Mouse (Mus musculus) ovary, postnatal 36 days (tissue): ENCODE measurements at regions not wholly inside any gene's neighbourhood (a gene's known extent, or its start where the extent isn't known, plus 50 kb on each side); places are given as distances from the start of the nearest gene placed in this dataset.
"Not testable (repeated sequence)": the region's sequence is repeated elsewhere in the genome, so short reads cannot be mapped to it uniquely, and the experiment has no call there.

Source experiments
- DNase-seq: peaks from one replicate; pipeline ENCODE4 v3.0.0; 2022; ENCODE audit warnings: low spot score, mixed read lengths

DNA sequence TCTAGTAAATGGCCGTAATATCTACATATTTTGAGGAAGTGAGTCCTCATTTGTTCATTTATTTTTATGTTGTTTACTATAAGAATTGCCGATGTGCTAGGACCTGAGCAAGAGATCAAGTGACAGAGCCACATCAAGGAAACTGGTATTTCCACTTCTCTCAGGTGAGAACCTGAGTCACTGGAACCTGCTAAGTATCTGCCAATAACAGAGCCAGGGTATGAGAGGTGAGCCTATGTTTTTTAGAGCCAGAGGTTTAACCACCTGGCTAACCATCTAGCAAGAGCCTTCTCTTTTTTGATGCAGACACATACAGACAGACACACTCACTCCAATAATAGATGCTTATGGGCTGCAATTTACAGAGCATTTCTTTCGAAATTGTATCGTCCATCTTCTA is 101.2 kb upstream of the Fam78b start:
- DNase-seq = no peak

DNA sequence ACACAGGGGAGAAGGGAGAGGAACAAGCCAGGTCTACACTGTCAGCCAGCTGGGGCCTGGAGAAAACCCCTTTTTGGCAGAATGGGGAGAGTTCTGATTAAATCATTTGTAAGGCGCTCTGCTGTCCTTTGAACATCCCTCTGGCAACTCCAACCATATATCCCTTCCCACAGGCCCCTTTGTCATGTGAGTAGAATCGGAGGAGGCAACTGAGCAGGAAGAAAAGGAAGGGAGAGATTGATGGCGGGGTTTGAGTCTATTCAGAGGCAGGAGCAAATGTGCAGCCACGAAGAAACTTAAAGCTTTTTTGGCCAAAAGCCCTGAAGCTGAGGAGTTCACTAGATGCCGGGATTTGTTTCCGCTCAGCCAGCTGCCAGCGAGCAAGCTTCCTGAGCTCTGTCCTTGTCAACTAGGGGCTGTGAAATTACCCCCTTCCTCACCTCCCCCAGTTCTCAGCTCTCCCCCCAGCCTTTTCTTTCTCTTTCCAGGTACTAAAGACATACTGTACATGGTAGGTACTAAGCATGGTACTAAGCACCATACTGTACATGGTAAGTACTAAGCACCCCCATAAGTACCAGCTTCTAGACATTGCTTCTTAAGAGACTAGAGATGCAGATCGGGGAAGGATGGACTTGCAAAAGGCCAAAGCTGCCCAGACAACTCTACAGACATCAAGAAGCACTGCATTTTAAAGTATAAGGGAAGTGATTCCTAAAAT is 100.6 kb upstream of the Fam78b start:
- DNase-seq = no peak

DNA sequence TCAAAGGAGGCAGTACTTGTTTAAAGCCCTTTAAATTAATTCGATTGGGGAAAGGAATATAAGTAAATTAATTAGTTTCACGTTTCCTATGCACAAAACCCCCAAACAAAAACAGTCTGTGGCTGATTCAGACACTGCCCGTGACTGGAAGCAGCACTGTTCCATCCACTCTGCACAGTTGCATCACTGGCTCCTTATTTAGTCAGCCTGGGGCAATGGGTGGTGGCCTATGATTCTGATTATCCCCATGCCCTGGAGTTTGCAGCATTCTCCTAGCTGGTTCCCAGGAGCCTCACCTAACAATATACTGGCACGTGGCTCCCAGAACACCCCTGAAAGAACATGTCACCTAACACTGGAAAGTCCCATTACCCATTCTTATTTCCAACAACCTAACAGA is 99.6 kb upstream of the Fam78b start:
- no peak for DNase-seq

DNA sequence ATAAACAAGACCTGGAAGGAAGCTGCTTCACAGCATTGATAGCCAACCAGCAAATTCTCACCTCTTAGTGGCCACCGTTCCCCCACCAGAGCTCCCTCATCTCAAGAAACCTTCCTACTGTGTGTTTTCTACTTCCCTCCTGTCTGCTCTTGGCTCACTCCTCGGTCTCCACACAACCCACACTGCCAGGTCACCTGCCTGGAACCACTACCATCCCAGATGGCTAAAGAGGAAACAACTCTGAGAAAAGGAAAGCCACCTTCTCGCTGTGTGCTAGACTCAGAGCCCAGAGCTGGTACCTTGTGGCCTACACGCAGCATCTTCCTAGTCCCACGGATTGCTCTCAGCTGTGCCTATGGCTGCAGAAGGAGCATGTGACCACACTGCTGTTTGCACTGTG is 97.8 kb upstream of the Fam78b start:
- no peak for DNase-seq

DNA sequence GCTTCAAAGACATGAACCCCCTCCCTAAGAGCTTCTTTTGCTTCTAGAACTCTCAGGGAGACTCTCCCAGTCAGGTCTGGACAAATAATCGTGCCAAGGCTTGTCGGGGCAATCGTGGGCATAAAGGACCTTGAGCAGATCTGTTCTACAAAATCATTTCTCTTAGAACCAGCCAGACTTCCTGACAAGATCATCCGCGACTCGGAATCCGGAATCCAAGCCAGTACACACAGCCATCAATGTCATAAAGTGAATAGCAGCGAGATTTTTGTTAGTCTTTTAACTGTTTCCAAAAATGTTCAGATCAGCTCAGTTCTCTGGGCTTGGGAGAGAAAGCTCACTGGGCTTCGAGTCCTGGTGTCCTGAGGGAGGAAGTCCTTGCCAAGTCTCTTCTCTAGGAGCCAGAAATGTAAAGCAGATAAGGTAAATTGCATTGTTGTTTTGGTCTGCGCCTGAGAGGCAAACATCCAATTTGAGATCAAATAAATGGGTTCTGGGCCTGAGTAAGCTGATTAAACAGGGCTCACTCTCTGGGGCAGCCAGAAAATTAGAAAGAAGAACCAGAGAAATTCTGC is 92.9 kb upstream of the Fam78b start:
- no peak for DNase-seq

DNA sequence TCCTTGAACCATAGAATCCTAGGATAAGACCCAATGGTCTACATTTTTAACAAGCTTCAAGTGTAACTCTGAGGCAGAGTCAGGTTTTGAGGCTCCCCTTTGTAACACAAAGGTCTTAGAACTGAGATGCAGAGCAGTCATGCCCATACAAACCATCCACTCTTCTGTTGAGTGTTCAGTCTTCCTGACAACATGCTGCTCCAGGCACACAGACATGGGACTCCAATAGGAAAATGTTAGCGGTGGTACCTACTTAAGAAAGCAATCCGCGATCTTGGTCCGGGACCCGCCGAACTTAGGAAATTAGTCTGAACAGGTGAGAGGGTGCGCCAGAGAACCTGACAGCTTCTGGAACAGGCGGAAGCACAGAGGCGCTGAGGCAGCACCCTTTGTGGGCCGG is 89.0 kb upstream of the Fam78b start:
- DNase-seq = not testable (repeated sequence)

DNA sequence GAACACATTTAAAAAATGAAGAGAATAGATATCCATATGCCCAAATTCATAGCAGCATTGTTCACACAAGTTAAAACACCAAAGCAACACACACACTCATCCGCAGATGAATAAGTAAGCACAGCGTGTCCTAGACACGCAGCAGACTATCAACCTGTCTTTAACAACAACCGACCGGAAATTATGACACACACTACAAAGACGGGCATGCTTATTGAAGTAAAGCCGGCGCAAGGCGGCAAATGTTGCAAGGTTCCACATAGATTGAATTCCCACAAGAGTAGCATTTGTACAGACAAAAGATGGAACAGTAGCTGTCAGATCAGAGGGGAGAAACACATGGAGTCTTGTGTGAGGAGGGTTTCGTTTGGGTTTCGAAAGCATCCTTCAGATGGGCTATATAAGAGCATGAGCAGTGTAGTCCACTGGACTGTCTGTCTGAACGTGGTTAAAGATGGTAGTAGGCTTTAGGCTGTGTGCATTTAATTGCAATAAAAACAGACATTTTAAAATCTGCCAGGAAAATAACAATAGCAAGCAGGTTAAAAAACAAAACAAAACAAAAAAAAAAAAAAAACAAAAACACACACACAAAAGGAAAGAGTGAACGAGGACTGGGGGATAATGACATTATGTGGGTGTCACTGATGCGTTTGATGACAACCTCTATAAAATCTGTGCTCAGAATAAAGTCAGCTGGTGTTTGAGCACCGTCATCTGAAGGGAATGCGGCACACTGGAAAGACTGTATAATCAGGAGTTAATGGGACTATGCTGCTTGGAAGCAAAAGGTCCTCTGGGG is 78.1 kb upstream of the Fam78b start:
- DNase-seq = no peak

DNA sequence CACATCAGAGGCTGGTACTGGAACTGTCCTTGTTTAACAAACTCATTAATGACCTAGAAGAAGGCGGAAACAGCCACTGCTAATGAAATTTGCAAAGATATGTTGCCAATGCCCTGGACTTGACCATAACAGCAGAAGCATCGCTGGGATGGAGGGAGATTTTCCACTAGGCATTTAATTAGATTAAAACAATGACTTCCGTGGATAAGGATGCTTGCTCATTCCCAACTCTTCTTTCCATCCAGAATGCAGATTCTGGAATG is 77.6 kb upstream of the Fam78b start:
- DNase-seq = no peak

DNA sequence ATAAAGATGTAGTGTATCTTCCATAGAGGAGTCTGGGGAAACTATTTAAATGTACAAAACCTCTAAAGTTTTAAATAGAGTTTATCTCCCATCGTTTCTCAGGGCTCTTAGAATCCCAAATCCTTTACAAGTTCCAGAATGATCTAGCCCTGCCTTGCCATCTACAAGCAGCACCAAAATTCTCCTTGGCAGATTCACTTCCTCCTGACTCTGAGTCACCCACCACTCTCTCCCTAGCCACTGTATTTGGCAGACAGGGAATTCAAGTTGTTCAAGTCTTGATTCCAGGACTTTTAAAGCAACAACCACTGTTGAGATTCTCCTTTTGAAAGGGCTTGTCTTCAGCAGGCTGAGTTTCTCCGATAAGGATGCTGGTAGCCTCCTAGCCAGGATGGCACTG is 77.1 kb upstream of the Fam78b start:
- no peak for DNase-seq

DNA sequence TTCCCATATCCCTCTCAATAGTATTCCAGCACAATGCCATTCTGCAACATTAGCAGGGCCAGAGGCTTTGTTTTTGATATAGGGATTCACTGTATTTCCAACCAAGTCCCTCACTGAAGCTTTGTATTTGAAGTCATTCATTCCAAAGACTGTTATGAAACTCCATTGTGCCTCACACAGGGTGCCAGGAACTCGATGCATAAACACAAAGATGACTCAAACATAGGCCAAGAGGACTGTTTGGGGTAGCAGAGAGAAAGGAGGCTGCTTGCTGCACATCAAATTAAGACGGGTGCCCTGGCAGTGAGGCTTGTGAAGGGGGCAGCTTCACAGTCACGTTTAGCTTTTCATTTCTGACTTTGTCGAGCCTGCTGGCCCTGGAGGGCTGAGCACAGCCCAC is 75.1 kb upstream of the Fam78b start:
- DNase-seq = no peak

DNA sequence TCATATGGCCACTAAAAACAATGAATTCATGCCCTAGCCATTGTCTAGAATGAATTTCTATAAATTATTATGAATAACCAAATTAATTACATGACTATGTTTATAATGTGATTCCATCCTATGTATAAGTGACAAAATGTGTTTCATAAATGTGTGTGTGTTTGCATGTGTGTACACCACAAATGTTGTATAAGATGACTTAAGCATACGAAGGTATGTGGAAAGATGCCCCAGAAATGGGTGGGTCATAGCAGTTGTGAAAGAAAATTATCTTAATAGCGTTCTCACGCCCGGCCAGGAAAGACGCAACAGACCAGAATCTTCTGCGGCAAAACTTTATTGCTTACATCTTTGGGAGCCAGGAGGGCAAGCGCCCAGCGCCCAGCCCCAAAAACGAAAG is 61.5 kb upstream of the Fam78b start:
- DNase-seq = not testable (repeated sequence)

DNA sequence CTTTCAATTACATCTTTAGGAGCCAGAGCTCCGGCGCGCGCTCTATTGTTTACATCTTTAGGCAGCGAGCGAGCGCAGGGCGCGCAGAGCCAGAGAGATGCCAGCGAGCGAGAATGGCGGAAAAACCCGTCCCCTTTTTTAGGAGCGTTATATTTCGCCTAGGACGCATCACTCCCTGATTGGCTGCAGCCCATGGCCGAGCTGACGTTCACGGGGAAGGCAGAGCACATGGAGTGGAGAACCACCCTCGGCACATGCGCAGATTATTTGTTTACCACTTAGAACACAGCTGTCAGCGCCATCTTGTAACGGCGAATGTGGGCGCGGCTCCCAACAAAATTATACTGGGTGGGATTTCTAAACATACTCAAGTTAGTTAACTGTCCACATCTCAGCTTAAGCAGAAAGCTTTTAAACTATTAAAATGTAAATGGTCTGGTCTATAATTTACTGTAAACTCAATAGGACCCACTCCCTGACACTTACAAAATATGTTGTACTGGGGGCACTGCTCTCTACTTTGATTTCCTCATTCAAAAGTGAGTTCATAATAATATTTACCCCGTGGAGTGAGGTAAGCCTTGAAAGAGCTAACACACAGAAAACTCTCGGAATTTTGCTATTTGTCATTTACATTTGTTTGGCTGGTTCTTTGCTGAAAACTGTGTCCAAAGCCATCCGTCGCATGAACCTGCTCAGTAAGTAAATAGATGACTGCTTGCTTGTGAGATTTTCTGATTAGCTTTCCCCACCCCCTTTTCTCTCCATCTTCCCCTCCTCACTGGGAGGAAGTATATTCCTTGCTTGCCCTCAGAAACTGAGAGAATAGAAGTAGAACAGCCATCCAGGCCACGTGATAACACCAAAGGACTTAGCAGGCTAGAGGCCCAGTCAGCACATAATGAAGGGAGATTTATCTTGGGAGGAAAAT is 60.8 kb upstream of the Fam78b start:
- not testable (repeated sequence) for DNase-seq

DNA sequence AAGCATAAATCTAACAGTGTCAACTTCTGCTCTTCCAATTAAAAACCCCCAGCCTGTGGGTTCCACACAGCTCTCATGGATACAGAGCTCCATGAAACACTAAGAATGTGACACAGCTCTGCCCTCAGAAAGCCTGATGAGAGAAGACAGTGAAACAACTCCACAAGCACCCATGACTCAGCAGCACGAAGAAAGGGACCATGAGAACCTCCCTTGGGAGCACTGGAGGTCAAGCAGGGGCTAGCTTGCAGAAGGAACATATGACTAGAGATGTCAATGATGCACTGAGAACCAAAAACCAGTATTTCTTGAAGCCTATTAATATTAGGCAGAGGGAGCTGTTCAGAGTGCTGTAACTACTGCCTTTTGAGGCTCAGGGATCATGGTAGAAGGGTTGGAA is 59.0 kb upstream of the Fam78b start:
- DNase-seq = no peak

DNA sequence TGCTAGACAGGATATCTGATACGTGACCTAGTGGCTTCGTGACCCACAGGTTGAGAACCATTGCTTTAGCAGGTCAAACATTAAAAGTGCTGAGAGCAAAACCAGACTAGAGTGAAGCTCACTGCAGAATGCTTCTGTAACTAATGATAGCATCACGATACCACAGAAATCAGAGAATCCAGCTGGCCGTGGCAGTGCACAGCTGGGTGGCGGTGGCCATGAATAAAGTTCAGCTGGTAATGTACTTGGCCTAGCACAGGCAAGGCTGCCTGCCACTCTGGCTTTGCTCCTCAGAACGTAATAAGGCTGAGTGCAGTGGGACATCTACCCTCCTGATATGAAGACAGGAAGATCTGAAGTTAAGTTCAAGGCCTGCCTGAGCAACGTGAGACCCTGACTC is 56.7 kb upstream of the Fam78b start:
- no peak for DNase-seq

DNA sequence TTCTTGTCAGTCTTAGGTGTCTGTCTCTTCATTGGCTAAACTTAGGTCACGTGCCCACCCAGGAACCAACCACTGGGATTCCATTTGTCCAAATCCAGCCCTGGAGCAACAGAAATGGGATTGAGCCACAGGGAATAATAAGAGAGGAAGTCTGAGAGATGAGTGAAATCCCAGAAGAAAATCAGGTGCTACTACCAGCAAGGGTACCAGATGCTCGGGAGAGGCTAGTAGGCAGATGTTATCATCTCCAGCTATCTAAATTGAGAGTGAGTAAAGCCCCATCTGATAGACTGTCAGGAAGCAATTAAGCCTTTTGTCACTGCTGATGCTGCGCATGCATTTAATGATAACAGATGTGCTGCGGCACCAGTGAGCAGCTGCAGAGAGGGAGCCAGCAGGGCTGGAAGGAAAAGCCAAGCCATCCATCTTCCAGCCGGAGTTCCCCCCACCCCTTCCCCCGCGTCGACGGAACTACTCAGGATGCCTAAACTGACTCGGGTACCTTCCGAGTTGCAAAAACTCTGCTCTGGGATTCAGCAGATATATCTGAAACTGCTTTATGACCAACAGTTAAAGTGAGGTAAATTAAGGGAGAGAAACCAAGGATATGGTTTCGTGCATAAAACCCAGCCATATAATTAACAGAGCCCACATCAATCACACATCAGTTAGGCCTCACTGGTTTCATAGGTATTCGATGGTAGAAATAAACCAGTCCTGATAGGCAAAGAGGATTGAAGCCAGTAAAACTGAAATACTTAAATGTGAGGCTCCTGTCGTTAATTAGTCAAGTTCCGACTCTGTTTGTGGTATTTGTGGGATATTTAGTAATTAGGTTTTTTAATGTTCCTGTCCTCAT is 53.1 kb upstream of the Fam78b start:
- no peak for DNase-seq
